Mouse (Mus musculus): ENCODE results near the gene Olfr395.
"Not testable (repeated sequence)": the region's sequence is repeated elsewhere in the genome, so short reads cannot be mapped to it uniquely, and the experiment has no call there.

Gene Olfr395

DNA sequence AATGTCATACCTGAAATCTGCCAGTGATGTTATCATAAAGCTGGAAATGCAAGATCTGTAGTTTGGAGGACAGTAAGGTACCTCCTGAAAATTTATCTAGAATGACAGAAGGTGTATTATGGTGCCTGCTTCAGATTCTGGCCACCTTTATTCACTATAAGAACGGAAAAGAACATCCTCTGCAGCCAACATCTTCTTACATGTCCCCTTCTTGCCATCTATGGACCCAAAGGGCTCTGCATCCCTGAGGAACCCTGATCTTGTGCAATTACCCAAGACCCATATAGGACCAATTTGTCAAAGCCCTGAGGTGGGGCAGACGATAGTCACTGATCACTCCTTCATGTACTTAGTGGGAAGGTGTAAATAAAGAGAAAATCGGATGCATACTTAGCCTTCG lies at the start of gene Olfr395:
Gene Olfr395, minus strand, starts transcription at position 101 of the 400 bp plus-strand sequence.
- not testable (repeated sequence) for DNase-seq (ENCODE audit: low spot score in 2 of 2)

DNA sequence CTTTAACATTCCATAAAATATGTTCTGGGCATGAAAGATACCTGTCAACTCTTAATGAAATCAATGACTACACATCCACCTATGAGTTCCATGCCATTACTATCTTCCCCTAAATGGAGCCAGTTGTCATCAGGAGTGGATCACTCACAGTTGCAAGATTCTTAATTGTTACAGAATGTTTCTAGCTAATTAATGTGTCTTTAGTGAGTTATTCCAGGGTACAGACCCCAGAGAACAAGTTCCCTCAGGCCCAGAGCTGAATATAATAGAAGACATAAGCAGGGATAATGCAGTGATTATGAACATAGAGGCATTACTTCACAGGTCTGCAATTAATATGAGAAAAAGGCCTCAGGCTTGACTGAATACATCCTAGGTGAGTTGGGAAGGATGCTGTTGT lies 27.3 kb upstream of the Olfr395 start, which contains the start of gene Olfr23:
Gene Olfr23, plus strand, starts transcription at position 301 of the 400 bp plus-strand sequence.
- DNase-seq (ENCODE audit: low spot score in 2 of 2), result no peak

DNA sequence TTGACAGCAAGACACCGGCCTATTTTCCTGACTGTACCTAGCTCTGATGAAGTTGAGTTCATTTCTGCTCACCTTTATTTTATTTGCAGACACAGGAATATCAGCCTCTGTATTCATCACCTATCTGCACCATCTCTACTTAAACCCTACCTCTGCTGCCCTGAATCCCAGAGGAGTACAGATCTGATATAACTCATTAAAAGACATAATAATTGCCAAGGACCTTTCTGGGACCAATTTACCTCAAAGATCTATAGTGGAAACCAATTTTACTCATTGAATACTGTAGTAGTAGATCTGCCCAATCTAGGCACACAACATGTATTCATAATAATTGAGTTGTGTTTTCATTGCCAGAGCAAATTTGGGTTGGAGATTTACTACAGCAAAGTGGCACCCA lies 18.4 kb downstream of the Olfr395 start, which contains the start of gene Olfr394:
Gene Olfr394, minus strand, starts transcription at position 101 of the 400 bp plus-strand sequence.
- DNase-seq (ENCODE audit: low spot score in 2 of 2), result no peak
